Mouse (Mus musculus) bone marrow macrophage, adult 2 months (primary cell): ENCODE data around the gene Camkk1. TPM values are rescaled to one million over a fixed set of nuclear protein-coding genes. Genes with fewer than 3 reads are reported as not detected.
A peak's percentile ranks its signal among the peaks of the same experiment; 100 is the strongest.

ENCODE experiments used
- H3K27ac ChIP-seq: 2 replicates; pipeline ENCODE4 v1.5.1; 2012; ENCODE audit warnings: low read depth, low read length; ENCODE audit not compliant: insufficient read depth
- H3K4me1 ChIP-seq: 2 replicates; pipeline ENCODE4 v1.6.1; 2012; ENCODE audit warnings: low read length; ENCODE audit not compliant: control insufficient read depth, insufficient read depth
- H3K4me3 ChIP-seq: 2 replicates; pipeline ENCODE4 v1.5.1; 2012; ENCODE audit warnings: mild to moderate bottlenecking, low read length, moderate library complexity; ENCODE audit not compliant: insufficient read depth
- CTCF ChIP-seq: IDR thresholded peaks from 2 replicates; pipeline ENCODE4 v1.5.1; 2012; ENCODE audit warnings: low read depth, mild to moderate bottlenecking, low read length, moderate library complexity
- POLR2A ChIP-seq: IDR thresholded peaks from 2 replicates; pipeline ENCODE4 v1.6.1; 2012; ENCODE audit warnings: mild to moderate bottlenecking, low read depth, low read length, borderline replicate concordance
- polyA plus RNA-seq: library from polyadenylated mRNA; stranded (reverse); fragments of >200 nt; gene quantifications from 2 replicates; pipeline ENCODE4 v1.2.4, GENCODE M21; 2012; ENCODE audit not compliant: missing spikeins, insufficient read depth, insufficient read length

Camkk1 gene
- polyA plus RNA-seq, 1 experiment = not detected

DNA sequence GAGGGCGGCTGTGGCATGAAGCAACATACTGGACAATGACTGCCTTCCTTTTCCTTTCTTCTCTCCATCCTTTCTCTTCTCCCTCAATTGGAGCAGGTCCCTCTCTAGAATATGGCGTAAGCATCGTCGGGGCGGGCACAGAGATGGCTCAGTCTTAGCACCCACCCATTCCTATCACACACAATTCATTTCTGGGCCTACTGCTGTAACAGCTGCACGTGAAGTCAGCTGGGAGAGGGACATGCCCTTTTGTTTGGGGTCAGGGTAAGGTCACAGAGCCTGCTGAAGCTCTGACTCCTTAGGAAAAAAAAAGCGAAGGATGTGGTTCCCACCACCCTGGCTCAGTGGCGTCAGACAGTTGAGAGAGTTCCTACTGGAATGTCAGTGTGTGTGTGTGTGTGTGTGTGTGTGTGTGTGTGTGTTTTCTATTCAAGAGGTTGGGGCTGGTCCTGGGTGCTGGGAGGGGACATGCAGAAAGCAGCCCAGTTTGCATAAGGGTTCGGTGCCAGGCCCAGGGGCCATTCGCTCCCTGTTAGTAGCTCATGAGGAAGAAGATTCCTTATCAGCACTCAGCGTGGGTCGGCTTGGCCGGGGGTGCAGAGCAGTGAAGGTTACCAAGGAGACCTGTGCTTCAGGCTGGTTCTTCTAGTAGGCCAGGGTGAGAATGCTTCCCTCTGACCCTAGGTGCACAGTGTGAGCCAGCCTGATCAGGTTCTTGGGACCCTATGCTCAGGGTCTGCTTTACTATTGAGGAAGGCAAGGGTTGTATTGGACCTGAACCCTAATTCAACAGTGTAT is 21.1 kb upstream of the Camkk1 start:
- TF ChIP-seq POLR2A (no peak), CTCF (no peak)
- Histone ChIP-seq H3K4me3 (no peak overlapping the region), H3K27ac (no peak overlapping the region), H3K4me1 (peaks cover 10% of the 10 kb centered on the region)

DNA sequence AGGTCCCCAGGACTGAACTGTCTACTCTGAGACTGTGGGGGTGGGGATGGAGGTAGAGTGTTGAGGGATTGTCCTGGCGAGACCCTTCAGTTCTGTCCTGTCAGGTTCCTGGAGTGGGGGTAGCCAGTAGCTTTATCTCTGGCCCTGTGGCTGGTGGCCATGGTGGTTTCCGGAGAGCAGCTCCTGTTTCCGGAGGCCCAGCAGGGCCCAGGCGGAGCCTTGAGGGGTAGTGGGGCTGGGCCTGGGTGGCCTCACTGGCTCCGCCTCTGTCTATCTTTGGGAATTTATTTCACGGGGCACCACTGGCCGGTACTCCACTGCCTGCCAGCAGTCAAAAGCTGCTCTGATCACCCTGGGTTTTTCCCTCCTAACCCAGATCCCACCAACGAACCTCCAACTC is 20.0 kb upstream of the Camkk1 start, which contains the start of gene P2rx1:
Gene P2rx1, plus strand, starts transcription at position 333 of the 400 bp plus-strand sequence.
- H3K4me1 ChIP-seq = peaks cover 10% of the 10 kb centered on the region
- no peak within 1 kb of the TSS for H3K4me3 ChIP-seq
- no peak within 1 kb of the TSS for H3K27ac ChIP-seq
- TF ChIP-seq POLR2A (no peak), CTCF (no peak)

DNA sequence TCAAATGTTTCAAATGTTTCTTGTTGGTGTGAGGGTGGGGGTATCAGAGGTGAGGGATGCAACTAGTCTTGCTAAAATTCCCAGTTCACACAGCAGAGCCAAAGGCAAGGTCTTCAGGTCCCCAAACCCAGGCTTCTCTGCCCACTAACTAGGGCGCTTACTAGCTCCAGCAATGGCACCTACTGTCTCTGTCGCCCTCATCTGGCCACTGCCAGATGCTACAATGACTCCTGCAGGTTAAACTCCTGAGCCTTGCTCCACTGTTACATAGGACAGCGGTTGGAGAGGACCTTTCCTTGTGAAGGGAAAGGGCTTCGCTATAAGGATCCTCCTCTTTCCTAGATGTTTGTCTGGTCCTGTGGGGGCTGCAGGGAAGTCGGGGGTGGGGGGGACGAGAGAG is 17.8 kb upstream of the Camkk1 start:
- TF ChIP-seq POLR2A (no peak), CTCF (peak; percentile 78)
- Histone ChIP-seq H3K27ac (no peak overlapping the region), H3K4me3 (no peak overlapping the region), H3K4me1 (peaks cover 10% of the 10 kb centered on the region)

DNA sequence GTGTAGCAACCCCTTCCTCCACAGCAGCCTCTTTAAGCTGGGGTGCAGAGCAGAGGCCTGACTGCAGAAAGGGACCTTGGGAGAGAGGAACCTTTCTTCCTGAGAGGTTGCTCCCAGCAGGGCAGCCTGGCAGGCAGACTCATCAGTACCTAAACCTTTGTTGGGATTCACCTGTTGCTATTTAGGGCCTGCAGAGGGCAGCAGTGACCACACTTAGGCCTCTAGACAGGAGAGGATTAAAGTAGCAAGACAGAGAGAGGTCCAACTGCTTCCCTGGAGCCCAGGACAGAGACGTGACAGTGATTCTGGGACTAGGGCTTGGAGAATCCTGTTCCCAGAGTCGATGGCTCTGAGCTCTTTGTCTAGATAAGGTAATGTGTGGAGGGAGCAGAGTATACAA is 12.4 kb upstream of the Camkk1 start:
- H3K4me3 ChIP-seq = no peak overlapping the region
- no peaks in the 10 kb centered on the region for H3K4me1 ChIP-seq
- TF ChIP-seq CTCF = peak; percentile 56
- TF ChIP-seq POLR2A = no peak
- no peak overlapping the region for H3K27ac ChIP-seq

DNA sequence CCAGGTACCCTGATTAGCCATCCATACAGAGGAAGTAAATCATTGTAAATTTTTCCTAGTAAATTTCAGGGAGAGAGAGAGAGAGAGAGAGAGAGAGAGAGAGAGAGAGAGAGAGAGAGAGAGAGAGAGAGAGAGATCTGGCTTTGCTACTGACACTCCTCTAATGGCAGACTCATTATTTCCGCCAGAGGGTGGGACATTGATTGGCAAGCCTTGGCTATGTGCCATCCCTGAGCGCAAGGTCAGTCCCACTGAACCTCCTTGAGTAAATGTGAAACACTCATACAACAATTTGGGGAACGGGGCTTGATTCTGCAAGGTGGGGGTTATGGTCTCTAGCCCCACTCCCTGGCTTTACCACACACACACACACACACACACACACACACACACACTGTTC is 11.7 kb upstream of the Camkk1 start:
- no peaks in the 10 kb centered on the region for H3K4me1 ChIP-seq
- H3K27ac ChIP-seq = no peak overlapping the region
- TF ChIP-seq CTCF = no peak
- no peak for TF ChIP-seq POLR2A
- no peak overlapping the region for H3K4me3 ChIP-seq

DNA sequence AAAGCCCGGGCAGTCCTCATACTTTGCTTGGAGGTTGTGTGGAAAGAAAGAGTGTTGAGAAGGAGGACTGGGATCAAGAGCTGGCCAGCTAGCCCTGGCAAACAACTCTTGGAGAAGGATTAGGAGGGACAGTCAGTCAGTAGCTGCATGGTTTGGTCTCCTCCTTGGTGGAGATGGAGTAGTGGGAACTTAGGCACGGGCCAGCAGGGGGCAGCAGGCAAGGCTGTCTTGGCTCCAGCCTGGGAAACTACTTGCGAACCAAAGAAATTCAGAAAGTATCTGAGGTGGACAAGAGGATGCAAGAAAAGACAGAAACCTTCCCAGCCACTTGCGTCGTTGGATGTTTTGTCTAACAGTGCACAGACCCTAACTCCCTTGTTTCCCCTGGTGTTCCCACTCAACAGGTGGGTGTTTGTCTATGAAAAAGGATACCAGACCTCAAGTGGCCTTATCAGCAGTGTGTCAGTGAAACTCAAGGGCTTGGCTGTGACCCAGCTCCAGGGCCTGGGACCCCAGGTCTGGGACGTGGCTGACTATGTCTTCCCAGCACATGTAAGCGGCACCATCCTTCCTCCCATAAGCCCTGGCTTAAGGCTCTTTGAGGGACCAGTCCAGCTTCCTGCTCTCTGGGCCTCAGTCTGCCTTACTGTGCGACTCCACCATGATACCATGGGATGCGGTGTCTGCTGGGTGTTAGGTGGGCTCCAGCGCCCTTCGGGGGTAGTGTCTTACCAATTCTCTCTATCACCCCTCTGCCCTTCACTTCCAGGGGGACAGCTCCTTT is 10.9 kb upstream of the Camkk1 start:
- H3K4me3 ChIP-seq = no peak overlapping the region
- TF ChIP-seq CTCF (peak; percentile 87), POLR2A (no peak)
- H3K27ac ChIP-seq = no peak overlapping the region
- no peaks in the 10 kb centered on the region for H3K4me1 ChIP-seq

DNA sequence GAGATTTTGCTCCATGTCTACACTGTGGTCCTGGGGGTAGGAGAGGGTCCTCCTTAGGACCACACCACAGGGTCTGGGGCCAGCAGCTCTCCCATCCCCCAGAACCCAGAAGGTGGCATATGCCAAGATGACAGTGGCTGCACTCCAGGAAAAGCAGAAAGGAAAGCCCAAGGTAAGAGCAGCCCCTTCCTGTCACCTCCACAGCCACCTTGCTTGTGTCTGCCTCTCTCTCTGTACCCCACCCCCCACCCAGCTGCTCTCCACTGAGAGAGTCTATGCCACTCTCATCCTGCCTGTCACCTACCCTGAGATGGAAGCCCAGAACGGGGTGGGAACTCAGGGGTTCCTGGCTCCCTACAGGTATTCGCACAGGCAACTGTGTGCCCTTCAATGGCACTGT is 10.0 kb upstream of the Camkk1 start:
- TF ChIP-seq CTCF (no peak), POLR2A (no peak)
- Histone ChIP-seq H3K4me1 (no peaks in the 10 kb centered on the region), H3K4me3 (no peak overlapping the region), H3K27ac (no peak overlapping the region)

DNA sequence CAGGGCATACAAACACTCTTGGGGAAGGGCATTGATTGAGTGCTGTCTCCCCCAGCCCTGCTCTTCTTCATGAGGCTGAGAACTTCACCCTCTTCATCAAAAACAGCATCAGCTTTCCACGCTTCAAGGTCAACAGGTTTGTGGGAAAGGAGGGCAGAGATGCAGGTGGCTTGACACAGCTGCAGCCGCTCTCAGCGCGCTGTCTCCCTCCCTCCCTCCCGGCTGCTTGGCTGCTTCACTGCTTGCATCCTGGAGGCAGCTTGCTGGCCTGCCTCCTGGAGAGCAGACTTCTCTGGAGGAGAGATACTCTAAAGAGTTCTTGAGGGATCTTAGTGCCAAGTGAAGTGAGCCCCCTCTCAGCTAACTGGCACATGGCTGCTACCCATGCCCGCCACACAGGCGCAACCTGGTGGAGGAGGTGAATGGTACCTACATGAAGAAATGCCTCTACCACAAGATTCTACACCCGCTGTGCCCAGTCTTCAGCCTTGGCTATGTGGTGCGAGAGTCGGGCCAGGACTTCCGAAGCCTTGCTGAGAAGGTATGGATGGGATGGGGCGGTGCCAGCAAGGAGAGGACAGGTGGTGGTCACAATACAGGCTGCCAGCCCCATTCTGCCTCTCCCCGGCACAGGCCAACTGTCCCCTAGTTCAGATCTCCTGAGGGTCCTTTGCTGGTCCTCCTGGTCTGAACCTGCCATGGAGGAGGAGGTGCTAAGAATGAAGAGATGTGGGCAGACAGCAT is 9.1 kb upstream of the Camkk1 start:
- TF ChIP-seq POLR2A (no peak), CTCF (no peak)
- Histone ChIP-seq H3K4me1 (no peaks in the 10 kb centered on the region), H3K27ac (no peak overlapping the region), H3K4me3 (no peak overlapping the region)

DNA sequence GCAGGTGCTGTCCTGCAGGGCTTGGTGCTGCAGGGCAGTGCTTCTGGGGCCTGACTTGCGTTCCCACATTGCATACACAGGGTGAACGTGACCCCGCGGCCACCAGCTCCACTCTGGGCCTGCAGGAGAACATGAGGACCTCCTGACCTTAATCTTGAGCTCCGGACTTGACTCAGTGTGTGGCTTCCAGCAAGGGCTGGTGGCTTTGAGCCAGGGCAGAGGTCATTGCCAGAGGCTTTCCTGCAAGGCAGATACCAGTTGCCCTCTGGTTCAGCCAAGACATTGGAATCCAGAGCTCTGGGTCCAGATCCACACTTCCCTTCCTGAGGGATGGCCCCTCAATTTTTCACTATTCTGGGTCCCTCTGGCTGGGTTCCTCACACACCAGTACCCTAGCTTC is 4.8 kb upstream of the Camkk1 start:
- H3K4me1 ChIP-seq = no peaks in the 10 kb centered on the region
- no peak overlapping the region for H3K27ac ChIP-seq
- TF ChIP-seq CTCF (no peak), POLR2A (no peak)
- no peak overlapping the region for H3K4me3 ChIP-seq

DNA sequence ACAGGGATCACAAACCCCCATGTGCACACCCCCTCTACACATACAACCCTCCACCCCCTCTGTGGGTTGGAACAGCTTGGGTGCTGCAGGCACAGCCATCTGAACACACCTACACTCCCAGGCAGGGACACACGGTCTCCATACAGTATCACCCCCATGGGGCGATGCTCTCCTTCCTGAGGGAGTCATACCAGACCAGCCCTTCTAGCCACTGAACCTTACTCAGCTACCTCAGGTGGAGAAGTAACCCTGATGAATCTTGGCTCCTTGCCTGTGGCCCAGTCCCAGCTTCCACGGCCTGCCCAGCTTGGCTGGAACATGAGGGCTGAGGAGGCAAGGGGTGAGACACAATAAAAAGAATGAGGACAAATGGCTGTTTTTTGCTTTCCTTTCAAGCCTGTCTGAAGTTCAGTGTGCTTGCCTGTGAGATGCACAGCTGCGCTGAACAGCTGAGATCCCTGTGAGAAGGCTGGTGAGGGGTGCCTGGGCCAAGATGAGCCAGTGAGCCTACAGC is 3.9 kb upstream of the Camkk1 start:
- no peak for TF ChIP-seq CTCF
- TF ChIP-seq POLR2A = no peak
- Histone ChIP-seq H3K4me3 (no peak overlapping the region), H3K27ac (no peak overlapping the region), H3K4me1 (no peaks in the 10 kb centered on the region)
